Mouse (Mus musculus) hindbrain, embryonic 15.5 days (tissue): Measurements from ENCODE around the gene Mchr1. TPM values are rescaled to one million over a fixed set of nuclear protein-coding genes. Genes with fewer than 3 reads are reported as not detected.

ENCODE experiments used
- polyA plus RNA-seq: library from polyadenylated mRNA; unstranded; fragments of >200 nt; fragmentation: Nextera tagmentation; extraction: Ambion mirVana; gene quantifications from 2 replicates; pipeline ENCODE4 v1.2.1, GENCODE M21; 2015

Mchr1 gene
- polyA plus RNA-seq, 1 experiment from 2014 or later: 5.7 TPM

Other genes with a start within 250 kb of the Mchr1 start
- 29.4 and 29.7 TPM in 2 replicates for gene Mrtfa, start 44.7 kb upstream of the Mchr1 start, polyA plus RNA-seq
- gene Slc25a17, start 125.3 kb downstream of the Mchr1 start, polyA plus RNA-seq: 123 and 125 TPM in 2 replicates
- 185 and 196 TPM in 2 replicates for gene St13, start 164.6 kb downstream of the Mchr1 start, polyA plus RNA-seq
- 8.6 and 9.9 TPM in 2 replicates for gene Xpnpep3, start 164.6 kb downstream of the Mchr1 start, polyA plus RNA-seq
- 1.3 and 1.9 TPM in 2 replicates for gene Dnajb7, start 172.8 kb downstream of the Mchr1 start, polyA plus RNA-seq
- gene Rbx1, start 230.8 kb downstream of the Mchr1 start, polyA plus RNA-seq: 378 and 408 TPM in 2 replicates